Mouse (Mus musculus) naive thymus-derived CD4-positive, alpha-beta T cell, adult 2 months (primary cell): ENCODE results near the gene Lamb1.

Experiments
- DNase-seq: peaks from one replicate; pipeline ENCODE4 v3.0.0-alpha.2; 2011; ENCODE audit warnings: low read depth

Gene Lamb1

GRCm38 (mm10) chr12:31252259-31252658 is 12.8 kb upstream of the Lamb1 start:
- DNase-seq, result no peak

- DNase-seq, result no peak
Observed at GRCm38 (mm10) chr12:31254978-31255377, 10.1 kb upstream of the Lamb1 start.

GRCm38 (mm10) chr12:31256121-31256903 is 8.7 kb upstream of the Lamb1 start:
- DNase-seq, result no peak

GRCm38 (mm10) chr12:31261882-31262281 is 3.2 kb upstream of the Lamb1 start:
- DNase-seq, result no peak

GRCm38 (mm10) chr12:31263921-31264320 is 1.1 kb upstream of the Lamb1 start:
- no peak for DNase-seq

- no peak for DNase-seq
Observed at GRCm38 (mm10) chr12:31265722-31266431, 843 bp downstream of the Lamb1 start.

GRCm38 (mm10) chr12:31266686-31267085 is 1.7 kb downstream of the Lamb1 start:
- DNase-seq, result no peak

- no peak for DNase-seq
Observed at GRCm38 (mm10) chr12:31267363-31267762, 2.3 kb downstream of the Lamb1 start.

- DNase-seq, result no peak
Observed at GRCm38 (mm10) chr12:31268315-31268714, 3.3 kb downstream of the Lamb1 start.

- no peak for DNase-seq
Observed at GRCm38 (mm10) chr12:31269020-31269597, 4.1 kb downstream of the Lamb1 start.

- DNase-seq, result no peak
Observed at GRCm38 (mm10) chr12:31270361-31270760, 5.3 kb downstream of the Lamb1 start.

GRCm38 (mm10) chr12:31270776-31271175 is 5.7 kb downstream of the Lamb1 start:
- no peak for DNase-seq

- DNase-seq, result no peak
Observed at GRCm38 (mm10) chr12:31271361-31272011, 6.5 kb downstream of the Lamb1 start.

GRCm38 (mm10) chr12:31272012-31272735 is 7.1 kb downstream of the Lamb1 start:
- no peak for DNase-seq

- DNase-seq, result no peak
Observed at GRCm38 (mm10) chr12:31272846-31273245, 7.8 kb downstream of the Lamb1 start.

- no peak for DNase-seq
Observed at GRCm38 (mm10) chr12:31273646-31274045, 8.6 kb downstream of the Lamb1 start.

GRCm38 (mm10) chr12:31275411-31275810 is 10.4 kb downstream of the Lamb1 start:
- DNase-seq, result no peak

GRCm38 (mm10) chr12:31278270-31278669 is 13.2 kb downstream of the Lamb1 start:
- DNase-seq, result no peak

- DNase-seq, result no peak
Observed at GRCm38 (mm10) chr12:31280318-31280717, 15.3 kb downstream of the Lamb1 start.

GRCm38 (mm10) chr12:31281100-31281591 is 16.1 kb downstream of the Lamb1 start:
- DNase-seq, result no peak

GRCm38 (mm10) chr12:31282241-31282640 is 17.2 kb downstream of the Lamb1 start:
- DNase-seq, result no peak

GRCm38 (mm10) chr12:31283131-31283530 is 18.1 kb downstream of the Lamb1 start:
- no peak for DNase-seq
